Mouse (Mus musculus): Measurements from ENCODE around the gene 2210010C04Rik. TPM values are rescaled to one million over a fixed set of nuclear protein-coding genes. Genes with fewer than 3 reads are reported as not detected.

The 2210010C04Rik gene
- 0.06 and 0.10 TPM in 2 replicates for polyA plus RNA-seq (2012; rRNA removed; ENCODE audit: low replicate concordance)

GRCm38 (mm10) chr6:41035409-41035808, at the start of gene 2210010C04Rik:
TSS of gene 2210010C04Rik (minus strand) at chr6:41035509.

GRCm38 (mm10) chr6:40999379-40999778, 35.9 kb downstream of the 2210010C04Rik start, which contains the start of gene Gm2663:
TSS of gene Gm2663 (minus strand) at chr6:40999479.

Other genes starting within 250 kb of the 2210010C04Rik start
- gene Moxd2, start 148.0 kb downstream of the 2210010C04Rik start, polyA plus RNA-seq (2012; rRNA removed; ENCODE audit: low replicate concordance), result not detected in 2 replicates
- gene Prss58, start 135.1 kb downstream of the 2210010C04Rik start, polyA plus RNA-seq (2012; rRNA removed; ENCODE audit: low replicate concordance), result not detected in 2 replicates
- gene 1700074P13Rik, start 95.0 kb downstream of the 2210010C04Rik start, polyA plus RNA-seq (2012; rRNA removed; ENCODE audit: low replicate concordance), result not detected in 2 replicates
- gene Gm4744, start 83.6 kb downstream of the 2210010C04Rik start, polyA plus RNA-seq (2012; rRNA removed; ENCODE audit: low replicate concordance), result not detected in 2 replicates
- not detected in 2 replicates for gene 1810009J06Rik, start 70.8 kb downstream of the 2210010C04Rik start, polyA plus RNA-seq (2012; rRNA removed; ENCODE audit: low replicate concordance)
- gene Gm2663, start 36.0 kb downstream of the 2210010C04Rik start, polyA plus RNA-seq (2012; rRNA removed; ENCODE audit: low replicate concordance), result not detected in 2 replicates